Mouse (Mus musculus): ENCODE measurements around the gene Dennd5a.

Dennd5a gene

DNA sequence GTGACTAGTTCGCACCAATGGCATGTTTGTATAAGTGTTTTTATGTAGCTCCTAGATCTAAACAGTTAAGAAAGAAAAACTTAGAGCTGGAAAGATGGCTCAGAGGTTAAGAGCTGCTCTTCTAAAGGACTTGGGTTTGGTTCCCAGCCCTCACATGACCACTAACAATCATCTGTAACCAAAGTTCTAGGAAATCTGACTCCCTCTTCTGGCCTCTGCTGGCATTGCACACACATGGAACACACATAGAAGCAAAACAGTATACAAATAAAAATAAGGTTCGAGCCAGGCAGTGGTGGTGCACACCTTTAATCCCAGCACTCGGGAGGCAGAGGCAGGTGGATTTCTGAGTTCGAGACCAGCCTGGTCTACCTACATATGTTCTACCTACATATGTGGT, 3.4 kb upstream of the Dennd5a start:
- no peak for DNase-seq (ENCODE audit: low spot score)

DNA sequence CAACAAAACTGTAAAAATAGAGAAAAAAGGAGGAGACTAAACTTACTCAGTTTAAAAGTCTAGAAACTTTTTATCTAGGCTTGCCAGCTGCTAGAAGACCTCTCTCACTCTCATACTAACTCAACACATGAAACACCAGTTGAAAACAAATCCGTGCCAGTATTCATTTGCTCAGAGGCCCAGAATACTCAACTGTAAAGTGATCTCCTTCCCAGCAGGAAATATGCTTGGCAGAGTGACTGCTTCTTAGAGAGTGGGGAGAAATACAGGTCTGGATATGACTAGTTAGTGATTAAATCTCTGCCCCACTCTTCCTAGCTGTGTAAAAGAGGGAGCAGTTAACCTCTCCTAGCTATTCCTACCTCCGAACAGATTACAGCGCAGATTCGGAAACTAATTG, 2.3 kb upstream of the Dennd5a start:
- no peak for DNase-seq (ENCODE audit: low spot score)

DNA sequence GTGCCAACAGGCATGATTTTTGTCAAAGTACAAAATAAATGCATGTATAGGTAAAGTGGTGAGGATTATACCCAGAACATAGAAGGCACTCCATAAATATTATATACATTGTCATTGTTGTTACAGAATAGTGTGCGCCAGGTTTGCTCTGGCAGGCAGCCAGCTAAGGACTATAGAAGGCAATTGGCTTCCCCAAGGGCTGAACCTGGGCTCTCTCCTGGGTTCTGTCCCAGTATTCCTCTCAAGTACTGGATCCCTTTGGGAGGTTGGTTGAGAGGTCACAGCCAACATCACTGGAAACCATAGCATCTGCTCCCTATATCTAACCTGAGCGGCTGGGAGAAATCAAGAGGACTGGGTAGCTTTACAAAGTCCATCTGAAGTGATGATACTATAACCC, 1.3 kb upstream of the Dennd5a start:
- DNase-seq (ENCODE audit: low spot score) = no peak

DNA sequence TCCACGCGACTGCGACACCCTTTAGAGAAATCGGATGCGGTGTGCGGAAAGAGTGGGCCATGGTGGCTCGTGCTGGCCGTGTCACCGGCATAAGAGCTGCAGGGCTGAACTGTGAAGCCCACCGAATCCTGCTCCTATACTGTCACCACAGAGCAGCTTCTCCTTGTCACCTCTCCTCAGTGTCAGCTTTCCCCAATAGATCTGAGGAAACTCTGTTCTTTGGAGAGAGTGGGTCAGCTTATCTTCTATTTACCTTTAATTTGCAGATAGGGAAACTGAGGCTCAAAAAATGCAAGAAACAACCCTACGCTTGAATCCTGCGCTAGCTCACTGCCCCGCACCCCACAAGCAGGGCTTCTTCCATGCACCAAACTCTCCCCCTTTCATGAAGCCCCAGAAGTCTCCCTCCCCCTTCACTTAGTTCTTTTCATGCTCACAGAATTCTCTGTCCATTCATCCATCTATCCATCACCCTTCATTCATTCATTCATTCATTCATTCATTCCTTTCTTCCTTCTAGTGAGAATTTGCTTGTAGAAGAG, 414 bp upstream of the Dennd5a start:
- no peak for DNase-seq (ENCODE audit: low spot score)

DNA sequence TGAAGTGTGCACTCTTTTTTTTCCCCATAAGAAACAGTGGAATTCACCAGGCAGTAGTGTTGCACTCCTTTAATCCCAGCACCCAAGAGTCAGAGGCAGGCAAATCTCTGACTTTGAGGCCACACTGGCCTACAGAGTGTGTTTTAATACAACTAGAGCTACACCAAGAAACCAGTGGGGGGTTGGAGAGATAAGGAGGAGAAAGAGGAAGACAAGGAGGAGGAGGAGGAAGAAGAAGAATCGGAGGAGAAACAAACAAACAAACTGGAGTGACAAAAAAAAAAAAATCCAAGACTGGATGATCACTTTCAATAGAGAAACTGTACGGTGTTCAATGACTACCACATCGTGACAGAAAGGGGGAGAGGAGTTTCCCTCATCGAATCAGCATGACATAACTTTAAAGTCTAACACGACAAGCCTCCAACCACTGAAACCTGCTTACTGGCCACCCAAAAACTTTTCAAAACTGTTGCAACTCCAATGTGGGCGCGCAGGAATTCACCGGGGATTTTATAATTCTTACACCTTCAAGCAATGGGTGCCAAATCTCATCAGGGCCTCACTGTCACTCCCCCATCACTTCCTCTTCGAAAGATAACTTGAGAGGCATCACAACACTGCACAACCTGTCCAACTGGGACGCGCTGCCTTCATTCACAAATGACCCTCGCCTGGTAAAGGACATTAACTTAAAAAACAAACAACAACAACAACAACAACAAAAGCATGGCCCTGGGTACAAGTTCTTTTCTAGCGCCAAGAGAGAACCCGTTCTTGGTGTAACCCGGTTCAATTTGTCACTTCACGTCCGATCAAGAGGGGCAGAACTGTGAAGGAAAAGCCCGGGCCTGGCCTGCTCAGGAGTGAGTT, 1.2 kb downstream of the Dennd5a start:
- DNase-seq (ENCODE audit: low spot score) = no peak

DNA sequence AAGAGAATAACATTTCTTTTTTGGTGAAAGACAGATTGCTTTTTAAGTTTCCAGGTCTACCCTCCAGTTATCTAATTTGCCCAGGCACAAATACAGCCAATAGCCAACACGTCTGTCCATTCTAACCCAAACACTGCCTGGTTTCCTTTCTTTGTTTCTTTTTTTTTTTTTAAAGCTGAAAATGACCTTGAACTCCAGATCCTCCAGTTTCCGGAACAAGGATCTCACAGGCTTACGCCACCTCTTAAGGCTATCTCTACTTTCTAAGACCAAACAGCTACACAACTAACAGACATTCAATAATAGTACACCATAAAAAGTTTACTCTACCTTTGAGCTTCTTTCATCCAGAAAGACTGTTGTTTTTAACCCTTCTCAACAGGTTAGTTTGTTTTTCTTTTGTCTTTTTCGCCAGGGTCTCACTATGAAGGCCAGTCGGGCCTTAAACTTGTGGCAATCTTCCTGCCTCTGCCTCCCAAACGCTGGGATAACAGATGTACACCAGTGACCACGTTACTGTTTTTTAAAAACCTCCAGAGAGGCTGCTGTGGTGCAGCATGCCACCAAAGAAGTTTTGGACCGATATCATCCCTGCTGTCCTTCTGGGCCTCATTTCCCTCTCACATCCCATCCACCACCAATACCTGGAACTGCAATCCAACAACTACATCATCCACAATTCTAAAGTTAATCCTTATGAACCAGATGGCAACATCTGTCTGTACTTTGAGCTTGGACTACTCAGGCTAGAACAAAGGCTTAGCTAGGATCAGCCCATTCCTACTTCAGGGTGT, 2.1 kb downstream of the Dennd5a start:
- DNase-seq (ENCODE audit: low spot score) = no peak

DNA sequence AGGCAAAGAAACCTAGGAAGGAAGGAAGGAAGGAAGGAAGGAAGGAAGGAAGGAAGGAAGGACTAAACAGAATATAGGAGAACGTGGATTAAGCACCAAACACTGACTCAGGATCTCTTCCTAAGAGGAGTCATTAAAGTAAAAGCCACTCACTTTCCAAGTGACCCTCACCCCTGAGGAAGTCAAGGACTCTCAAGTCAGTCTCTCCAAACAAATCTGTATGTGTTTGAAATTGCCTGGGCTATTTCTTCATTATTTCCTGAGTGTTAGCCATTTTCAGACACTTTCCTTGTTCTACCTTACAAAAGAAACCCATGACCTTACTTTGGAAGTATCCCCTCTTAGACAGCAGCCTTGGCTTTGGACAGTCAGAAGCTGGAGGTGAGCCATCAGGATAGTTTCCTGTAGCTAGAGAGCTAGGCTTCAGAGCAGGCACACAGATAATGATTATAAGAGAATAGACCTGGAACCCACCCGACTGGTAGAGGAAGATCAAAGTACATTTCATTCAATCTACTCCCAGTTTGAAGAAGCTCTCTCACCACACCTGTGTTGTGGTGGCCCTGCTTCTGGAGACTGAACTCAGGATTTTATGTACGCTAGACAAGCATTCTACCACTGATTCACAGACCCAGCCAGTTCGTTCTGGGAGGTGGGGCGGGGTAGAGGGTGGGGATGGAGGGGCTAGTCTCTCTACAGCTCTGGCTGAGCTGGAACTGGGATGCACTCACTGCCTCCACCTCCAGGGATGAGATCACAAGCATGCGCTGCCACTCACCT, 5.5 kb downstream of the Dennd5a start:
- no peak for DNase-seq (ENCODE audit: low spot score)

DNA sequence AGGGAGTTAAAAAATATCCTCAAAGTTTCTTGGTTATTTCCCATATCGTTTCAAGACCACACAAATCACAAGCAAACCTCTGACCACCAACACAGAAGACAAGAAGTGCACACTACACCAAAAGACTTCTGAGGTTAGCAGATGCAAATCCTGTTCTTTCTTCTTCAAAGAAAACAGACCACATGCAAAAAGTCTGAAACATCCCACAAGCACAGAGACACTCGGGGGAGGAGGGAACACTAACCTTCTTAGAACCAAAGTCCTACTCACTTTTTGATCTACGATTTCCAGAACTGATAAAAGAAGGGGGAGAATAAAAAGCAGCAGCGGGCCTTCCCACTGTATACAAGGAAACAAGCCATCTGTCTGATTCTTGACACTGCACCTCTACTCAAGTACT, 9.0 kb downstream of the Dennd5a start:
- DNase-seq (ENCODE audit: low spot score) = no peak

DNA sequence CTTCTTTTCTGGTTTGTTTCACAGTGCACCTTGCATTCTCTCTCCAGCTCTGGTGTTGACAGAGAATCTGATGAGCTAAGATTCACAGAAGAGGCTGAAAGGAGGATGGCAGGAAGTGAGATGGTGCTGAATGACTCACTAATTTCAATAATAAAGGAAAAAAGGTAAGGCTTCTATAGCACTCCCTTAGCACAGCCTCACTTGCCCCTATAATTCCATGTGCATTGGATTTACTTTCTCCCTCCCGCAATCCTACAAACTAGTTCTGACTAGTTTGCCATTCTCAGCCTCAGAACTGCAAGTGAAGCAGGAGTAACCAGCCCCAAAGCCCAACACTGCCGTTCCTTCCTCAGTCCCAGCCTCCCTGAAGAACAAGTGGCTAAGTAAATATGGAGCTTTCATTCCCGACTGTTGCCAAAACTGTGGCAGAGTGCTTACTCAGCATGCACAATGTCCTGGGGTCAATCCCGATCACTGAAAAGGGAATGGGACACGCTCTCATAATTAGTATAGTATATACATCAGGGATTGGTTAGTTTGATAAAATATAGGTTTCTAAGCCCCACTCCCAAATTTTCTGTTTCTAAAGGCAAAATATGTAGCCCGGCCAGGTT, 15.7 kb downstream of the Dennd5a start:
- no peak for DNase-seq (ENCODE audit: low spot score)

DNA sequence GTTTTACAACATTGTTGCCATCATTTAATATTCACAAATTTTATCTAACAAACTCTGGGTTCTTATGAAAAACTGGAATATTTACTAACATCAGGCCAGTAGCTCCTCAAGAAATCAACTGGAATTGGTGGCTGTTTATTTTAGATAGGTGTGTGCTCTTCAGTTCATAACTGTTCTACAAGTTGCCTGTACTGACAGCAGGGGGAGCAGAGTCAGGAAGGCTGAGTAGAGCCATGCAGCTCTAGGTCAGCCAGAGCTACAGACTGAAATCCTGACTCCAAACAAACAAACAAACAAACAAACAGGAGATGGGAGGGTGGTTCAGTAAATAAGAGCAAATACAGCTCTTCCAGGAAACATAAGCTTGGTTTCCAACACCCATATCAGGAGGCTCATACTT, 30.6 kb downstream of the Dennd5a start:
- no peak for DNase-seq (ENCODE audit: low spot score)

DNA sequence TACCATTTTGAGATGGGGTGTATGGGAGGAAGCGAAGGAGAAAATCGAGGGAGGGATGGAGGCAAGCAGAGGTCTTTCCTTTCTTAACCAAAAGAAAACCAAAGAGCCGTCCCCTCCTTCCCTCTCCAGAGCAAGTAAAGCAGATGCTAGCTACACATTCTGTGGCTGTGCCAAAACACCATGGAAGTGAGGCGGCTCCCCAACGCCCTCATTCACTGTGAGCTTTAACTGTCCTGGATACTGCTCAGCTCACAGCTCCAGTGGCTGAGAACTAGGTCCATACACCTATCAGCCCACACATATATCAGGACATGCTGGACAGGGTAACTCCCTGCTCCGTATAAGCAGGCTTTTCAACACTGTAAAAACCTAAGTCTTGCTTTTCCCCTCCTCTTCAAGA, 31.9 kb downstream of the Dennd5a start:
- DNase-seq (ENCODE audit: low spot score) = no peak

DNA sequence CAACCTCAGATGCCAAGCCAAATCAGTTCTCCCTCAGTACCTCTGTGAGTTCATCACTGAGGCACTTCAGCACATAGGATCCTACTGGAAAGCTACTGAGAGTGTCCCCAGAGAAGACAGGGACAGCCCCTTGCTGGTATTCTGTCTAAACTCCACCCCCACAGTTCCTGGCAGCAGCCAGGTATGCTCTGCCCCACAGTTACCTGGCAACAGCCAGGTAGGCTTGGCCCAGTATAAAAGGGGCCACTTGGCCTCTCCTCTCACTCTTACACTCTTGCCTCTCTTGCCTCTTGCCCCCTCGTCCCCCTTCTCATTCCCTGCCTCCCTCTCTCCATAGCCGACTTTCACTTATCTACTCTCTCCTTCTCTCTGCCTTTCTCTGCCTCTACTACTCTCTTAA, 35.3 kb downstream of the Dennd5a start:
- no peak for DNase-seq (ENCODE audit: low spot score)

DNA sequence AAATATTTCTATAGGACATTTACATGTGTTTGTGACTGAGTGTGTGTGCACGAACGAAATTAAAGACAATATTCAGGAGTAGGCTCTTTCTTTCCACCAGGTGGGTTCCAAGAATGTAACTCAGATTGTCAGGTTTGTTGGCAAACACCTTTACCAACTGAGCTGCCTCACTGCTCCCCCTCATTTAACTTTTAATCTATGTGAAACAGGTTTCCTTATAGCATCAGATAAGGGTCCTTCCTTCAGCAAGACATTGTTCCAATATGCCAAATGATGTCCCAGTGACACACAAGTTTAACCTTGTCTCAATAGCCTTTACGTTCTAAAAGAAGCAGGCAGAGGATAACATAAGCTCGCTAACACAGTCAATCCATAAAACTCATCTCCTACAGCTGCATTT, 37.4 kb downstream of the Dennd5a start:
- DNase-seq (ENCODE audit: low spot score) = no peak

DNA sequence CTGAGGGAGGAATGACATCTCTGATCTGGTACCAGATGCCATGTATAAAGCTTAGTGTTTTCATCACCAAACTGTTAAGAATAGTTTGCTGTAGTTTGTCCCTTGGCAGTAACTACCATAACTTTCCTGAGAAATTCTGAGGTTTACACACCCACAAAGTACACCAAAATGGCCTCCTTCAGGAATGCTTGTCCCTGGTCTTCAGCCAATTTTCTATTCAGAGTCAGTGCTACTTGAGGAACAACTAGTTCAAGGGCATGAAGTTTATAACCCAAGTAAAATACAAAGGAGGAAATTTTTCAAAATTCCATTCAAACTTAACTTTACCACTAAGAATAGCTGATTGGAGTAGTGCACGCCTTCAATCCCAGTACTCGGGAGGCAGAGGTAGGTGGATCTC, 54.1 kb downstream of the Dennd5a start:
- no peak for DNase-seq (ENCODE audit: low spot score)

DNA sequence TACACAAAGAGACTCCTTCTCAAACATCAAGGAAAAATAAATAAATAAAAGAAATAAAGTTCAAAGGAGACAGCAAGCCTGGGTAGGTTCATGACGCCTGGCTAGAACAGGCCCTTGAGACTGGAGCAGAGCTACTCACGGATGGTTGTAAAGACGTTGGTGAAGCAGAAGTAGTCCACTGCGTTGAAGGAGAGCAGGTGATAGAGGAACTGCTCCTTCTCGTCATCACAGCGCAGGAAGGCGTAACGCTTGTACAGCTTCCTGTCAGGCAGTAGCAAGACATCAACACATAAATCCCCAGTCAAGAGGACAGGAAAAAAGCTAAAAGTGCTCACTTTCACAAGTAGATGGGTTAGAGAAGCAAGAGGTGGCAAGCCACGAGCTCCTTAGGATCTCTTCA, 59.3 kb downstream of the Dennd5a start:
- no peak for DNase-seq (ENCODE audit: low spot score)

DNA sequence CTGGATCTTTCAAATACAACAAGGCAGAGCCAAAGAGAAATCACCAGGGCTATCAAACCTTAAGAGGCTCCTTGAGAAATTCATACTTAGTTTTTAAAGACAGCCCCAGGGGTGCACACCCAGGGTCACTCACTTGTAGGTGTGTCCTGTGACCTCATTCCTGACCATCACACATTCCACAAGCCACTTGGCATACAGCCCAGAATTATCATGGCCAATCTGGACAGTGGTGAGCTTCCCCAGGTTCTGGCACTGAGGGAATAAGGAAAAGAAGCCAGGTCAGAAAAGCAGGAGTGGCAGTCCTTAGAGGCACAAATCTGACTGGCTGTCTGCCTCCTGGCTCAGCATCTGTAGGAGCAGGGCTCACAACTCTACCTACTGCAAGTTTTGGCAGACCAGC, 61.4 kb downstream of the Dennd5a start:
- no peak for DNase-seq (ENCODE audit: low spot score)

DNA sequence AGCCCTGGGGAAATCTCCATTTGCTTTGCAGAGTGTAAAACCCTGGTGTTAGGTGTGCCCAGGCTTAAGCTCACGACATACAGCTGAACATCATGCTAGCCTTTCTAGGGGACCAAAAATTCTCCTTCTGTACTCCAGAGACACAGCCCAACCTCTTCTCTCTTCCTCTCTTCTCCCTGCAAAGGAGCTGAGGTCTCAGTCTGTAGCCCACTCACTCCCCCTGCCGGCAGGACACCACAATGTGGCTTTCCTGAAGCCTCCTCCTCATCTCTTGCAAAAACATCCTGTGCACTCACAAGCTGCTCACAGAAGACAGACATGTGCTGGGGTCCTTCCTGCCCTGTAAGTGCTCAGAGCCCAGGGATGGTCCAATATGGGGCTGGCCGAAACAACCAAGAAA, 67.7 kb downstream of the Dennd5a start:
- peak; percentile 37 for DNase-seq (ENCODE audit: low spot score)

DNA sequence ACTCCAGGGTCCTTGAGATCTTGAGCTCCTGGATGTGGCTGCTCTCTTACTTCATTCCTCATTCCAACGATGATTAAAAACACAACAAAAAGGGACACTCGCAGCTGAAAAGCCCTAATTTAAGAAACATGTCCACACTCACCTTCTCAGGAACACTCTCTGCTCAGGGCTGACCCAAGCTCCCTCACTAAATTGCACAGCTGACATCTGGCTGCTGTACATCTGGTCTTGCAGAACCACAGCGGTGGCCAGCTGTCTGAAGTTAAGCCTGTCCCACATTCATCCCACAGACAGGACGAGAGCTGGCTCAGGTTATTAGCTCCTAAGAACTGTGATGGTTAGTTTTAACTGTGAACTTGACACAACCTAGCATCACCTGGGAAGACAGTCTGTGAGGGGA, 68.5 kb downstream of the Dennd5a start:
- DNase-seq (ENCODE audit: low spot score) = no peak

DNA sequence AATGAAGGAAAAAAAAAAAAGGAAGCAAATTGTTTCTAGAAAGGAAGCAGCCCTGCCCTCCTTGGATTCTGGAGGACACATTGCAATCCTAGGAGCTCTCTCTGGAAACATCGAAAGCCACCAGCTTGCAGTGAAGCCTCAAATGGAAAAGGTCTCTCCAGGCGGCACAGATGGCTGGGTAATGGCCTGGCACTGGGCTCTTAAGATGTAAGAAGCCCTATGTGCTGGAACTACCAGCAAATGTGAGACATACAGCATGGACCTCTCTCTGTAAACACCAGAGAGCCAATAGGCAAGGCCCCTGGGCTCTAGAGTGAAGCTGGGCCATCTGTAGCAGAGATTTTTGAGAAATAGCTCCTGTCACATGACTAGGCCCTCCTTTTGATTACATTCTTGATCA, 70.0 kb downstream of the Dennd5a start:
- no peak for DNase-seq (ENCODE audit: low spot score)

DNA sequence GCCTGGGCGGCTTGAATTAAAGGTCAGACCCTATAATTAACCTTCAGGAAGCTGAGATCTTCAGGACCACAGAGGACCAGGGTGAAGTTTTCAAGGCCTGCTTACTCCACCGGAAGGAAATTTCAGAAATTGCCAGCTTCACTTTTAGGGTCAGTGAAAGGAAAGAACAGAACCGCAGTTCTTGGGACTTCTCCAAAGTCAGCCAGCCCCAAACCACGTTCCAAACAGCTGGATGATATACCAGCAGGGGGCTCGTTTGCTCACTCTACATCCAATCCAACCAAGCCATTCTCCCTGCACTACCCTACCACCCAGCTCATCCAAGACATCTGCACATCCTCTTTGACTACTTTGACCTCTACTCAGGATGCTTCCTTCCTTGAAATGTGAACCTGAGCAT, 71.0 kb downstream of the Dennd5a start:
- no peak for DNase-seq (ENCODE audit: low spot score)

DNA sequence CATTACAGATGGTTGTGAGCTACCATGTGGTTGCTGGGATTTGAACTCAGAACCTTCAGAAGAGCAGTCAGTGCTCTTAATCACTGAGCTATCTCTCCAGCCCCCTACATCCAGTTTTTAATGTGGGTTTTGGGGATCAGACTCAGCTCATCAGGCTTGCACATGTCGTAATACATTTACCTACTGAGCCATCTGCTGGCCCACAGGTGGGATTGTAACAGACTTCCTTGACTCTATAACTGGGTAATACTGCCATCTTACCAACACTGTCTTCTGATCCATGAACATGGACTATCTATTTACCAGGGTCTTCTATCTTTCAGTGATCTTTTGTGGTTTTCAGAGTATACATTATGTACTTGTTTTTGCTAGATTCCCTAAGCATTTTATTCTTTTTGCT, 74.0 kb downstream of the Dennd5a start:
- no peak for DNase-seq (ENCODE audit: low spot score)

DNA sequence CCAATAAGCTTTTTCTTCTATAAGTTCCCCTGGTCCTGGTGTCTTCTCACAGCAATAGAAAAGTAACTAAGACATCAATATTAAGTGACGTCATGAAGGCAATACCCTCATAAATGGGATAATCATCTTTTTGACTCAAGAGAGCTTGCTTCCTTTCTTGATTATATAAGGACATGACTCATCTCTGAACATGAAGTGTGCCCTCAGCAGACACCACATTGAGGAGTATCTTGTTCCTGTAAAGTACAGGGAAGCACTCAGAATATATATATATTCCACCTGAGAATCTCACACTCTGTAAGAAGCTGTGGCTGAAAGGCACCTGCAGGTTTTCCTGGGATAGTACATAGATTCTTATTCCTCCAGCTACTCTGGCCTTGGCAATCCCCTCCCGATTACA, 77.7 kb downstream of the Dennd5a start:
- DNase-seq (ENCODE audit: low spot score) = peak; percentile 13

Data from left cerebral cortex, adult 11 months (tissue).